Mouse (Mus musculus): ENCODE results near the gene Etv5. TPM values are rescaled to one million over a fixed set of nuclear protein-coding genes. Genes with fewer than 3 reads are reported as not detected.

The Etv5 gene
- 21.1 and 22.8 TPM in 2 replicates for polyA plus RNA-seq (2012; rRNA removed)

DNA sequence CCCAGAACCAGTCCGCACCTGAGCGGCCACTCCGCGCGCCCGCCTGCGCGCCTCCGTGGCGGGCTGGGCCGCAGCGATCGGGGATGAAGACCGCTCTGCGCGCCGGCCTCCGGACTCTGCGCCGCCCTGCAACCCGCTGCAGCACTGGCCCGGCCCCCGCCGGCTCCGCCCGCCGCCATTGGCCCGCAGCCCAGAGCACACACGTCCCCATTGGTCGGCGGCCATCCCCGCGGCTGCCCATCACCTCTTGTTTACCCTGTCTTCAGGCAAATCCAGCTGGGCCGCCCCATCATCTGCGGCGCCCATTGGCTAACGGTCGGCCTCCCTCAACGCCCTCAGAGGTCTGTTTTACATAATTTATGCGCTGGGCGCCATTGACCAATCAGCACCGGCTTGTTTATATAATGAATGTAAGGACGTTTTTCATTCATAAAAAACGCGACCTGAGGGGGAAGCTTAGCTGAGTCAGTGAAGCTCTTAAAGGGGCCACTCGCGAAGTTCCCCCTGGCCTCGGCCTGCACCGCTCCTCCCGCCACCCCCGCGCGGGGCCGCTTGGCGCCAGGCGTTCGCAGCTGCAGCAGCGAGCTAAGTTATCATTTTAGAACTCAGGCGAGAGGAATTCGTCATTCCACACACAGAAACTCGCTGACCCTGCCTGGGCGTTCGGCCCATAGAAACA is at the start of gene Etv5:
Gene Etv5, minus strand, starts transcription at position 221 of the 679 bp plus-strand sequence.

Other genes starting within 250 kb of the Etv5 start
- gene Tra2b, start 173.7 kb downstream of the Etv5 start, polyA plus RNA-seq (2012; rRNA removed), result 13.9 and 14.8 TPM in 2 replicates
- 1.0 and 1.3 TPM in 2 replicates for gene Dgkg, start 217.5 kb upstream of the Etv5 start, polyA plus RNA-seq (2012; rRNA removed)

Measured in colon, adult 2 months (tissue).